Mouse (Mus musculus) gastrocnemius, postnatal 36 days (tissue): ENCODE results near the gene Stox2. TPM values are rescaled to one million over a fixed set of nuclear protein-coding genes. Genes with fewer than 3 reads are reported as not detected.

ENCODE experiments used
- DNase-seq, 2 experiments: peaks; one replicate each; pipeline ENCODE4 v3.0.0; 2022
- intact Hi-C: fragments of 180-260 bp; cut with DNase I; formaldehyde crosslinking; loops from one replicate; pipeline ENCODE4 v1.15.1; 2025
- total RNA-seq, 2 experiments: library from RNA; stranded (reverse); gene quantifications; 2 replicates each; pipeline ENCODE4 v1.2.3; 2021

Gene Stox2
- total RNA-seq, 2 experiments from 2014 or later, result 6.2 to 6.3 TPM

GRCm38 (mm10) chr8:47134736-47135135 lies 311.4 kb downstream of the Stox2 start:
- intact Hi-C loops, result no loop called here
- no peak for DNase-seq

- no peak for DNase-seq
- intact Hi-C loops, result no loop called here
Measured at GRCm38 (mm10) chr8:47133381-47133780, 312.8 kb downstream of the Stox2 start.

Other genes with a start within 250 kb of the Stox2 start
- 10 to 100 TPM; 15.8 to 18.3 TPM for gene Trappc11, start 87.1 kb upstream of the Stox2 start, total RNA-seq
- gene Rwdd4a, start 87.3 kb upstream of the Stox2 start, total RNA-seq, result 10 to 100 TPM; 25.9 to 30.5 TPM
- gene Ing2, start 229.2 kb upstream of the Stox2 start, total RNA-seq, result 10 to 100 TPM; 13.5 to 15.6 TPM